Mouse (Mus musculus) adipocyte (in vitro differentiated cells): ENCODE measurements around the gene Scaper.
A peak's percentile ranks its signal among the peaks of the same experiment; 100 is the strongest.

Experiments
- DNase-seq: peaks from one replicate; pipeline ENCODE4 v3.0.0-alpha.2; 2016; ENCODE audit warnings: low spot score

The Scaper gene

GRCm38 (mm10) chr9:55540391-55540770, 397.5 kb downstream of the Scaper start:
- DNase-seq, result no peak

GRCm38 (mm10) chr9:55539661-55540390, 398.1 kb downstream of the Scaper start:
- no peak for DNase-seq

- DNase-seq, result no peak
Measured at GRCm38 (mm10) chr9:55539006-55539405, 398.9 kb downstream of the Scaper start.

- peak; percentile 64 for DNase-seq
Measured at GRCm38 (mm10) chr9:55538377-55538776, 399.5 kb downstream of the Scaper start, which contains the start of gene Isl2. TSS of gene Isl2 (plus strand) at chr9:55538672.

GRCm38 (mm10) chr9:55535907-55536306, 402.0 kb downstream of the Scaper start:
- DNase-seq, result peak; percentile 57

GRCm38 (mm10) chr9:55525716-55526115, 412.2 kb downstream of the Scaper start:
- DNase-seq, result no peak

GRCm38 (mm10) chr9:55512027-55512543, 425.8 kb downstream of the Scaper start, which contains the start of gene Etfa:
TSS of gene Etfa (minus strand) at chr9:55512243.
- DNase-seq, result peak; percentile 98

- DNase-seq, result peak; percentile 75
Measured at GRCm38 (mm10) chr9:55511521-55511993, 426.4 kb downstream of the Scaper start.

- DNase-seq, result no peak
Measured at GRCm38 (mm10) chr9:55510651-55511235, 427.2 kb downstream of the Scaper start.

- DNase-seq, result peak; percentile 24
Measured at GRCm38 (mm10) chr9:55509731-55510130, 428.2 kb downstream of the Scaper start.

- peak; percentile 66 for DNase-seq
Measured at GRCm38 (mm10) chr9:55508701-55509100, 429.2 kb downstream of the Scaper start.

GRCm38 (mm10) chr9:55507922-55508321, 430.0 kb downstream of the Scaper start:
- DNase-seq, result peak; percentile 29
